Mouse (Mus musculus) liver, adult 2 months (tissue): ENCODE data around the gene Ptprk. TPM values are rescaled to one million over a fixed set of nuclear protein-coding genes. Genes with fewer than 3 reads are reported as not detected.

Source experiments
- DNase-seq: peaks from one replicate; pipeline ENCODE4 v3.0.0-alpha.2; 2011; ENCODE audit warnings: low read depth, low spot score; ENCODE audit errors: extremely low read depth
- H3K27ac ChIP-seq: fragments of 200-500 bp; replicated peaks from 2 replicates; pipeline ENCODE4 v1.5.1; 2012; ENCODE audit warnings: low read depth, mild to moderate bottlenecking, control low read depth, inconsistent platforms, low read length; ENCODE audit not compliant: insufficient read depth
- H3K27me3 ChIP-seq: fragments of 200-500 bp; 2 replicates; pipeline ENCODE4 v1.6.1; 2012; ENCODE audit warnings: mild to moderate bottlenecking, moderate library complexity, low read length, inconsistent platforms; ENCODE audit not compliant: control insufficient read depth, insufficient read depth
- H3K36me3 ChIP-seq: fragments of 200-500 bp; 2 replicates; pipeline ENCODE4 v1.6.1; 2012; ENCODE audit warnings: low read length, inconsistent platforms; ENCODE audit not compliant: control insufficient read depth, insufficient read depth
- H3K4me1 ChIP-seq: fragments of 200-500 bp; 2 replicates; pipeline ENCODE4 v1.6.1; 2011; ENCODE audit warnings: low read length; ENCODE audit not compliant: control insufficient read depth, insufficient read depth
- H3K4me3 ChIP-seq: fragments of 200-500 bp; 2 replicates; pipeline ENCODE4 v1.5.1; 2011; ENCODE audit warnings: low read depth, mild to moderate bottlenecking, control low read depth, low read length, moderate library complexity; ENCODE audit not compliant: insufficient read depth
- H3K79me2 ChIP-seq: fragments of 200-500 bp; 2 replicates; pipeline ENCODE4 v1.6.1; 2012; ENCODE audit warnings: inconsistent platforms, mild to moderate bottlenecking, low read length, moderate library complexity; ENCODE audit not compliant: control insufficient read depth, insufficient read depth
- H3K9ac ChIP-seq: fragments of 200-500 bp; 2 replicates; pipeline ENCODE4 v1.6.1; 2012; ENCODE audit warnings: low read depth, mild to moderate bottlenecking, control low read depth, inconsistent platforms, low read length
- CTCF ChIP-seq: fragments of 200-500 bp; IDR thresholded peaks from 2 replicates; pipeline ENCODE4 v1.5.1; 2011; ENCODE audit warnings: low read depth, low read length, control low read depth
- POLR2A ChIP-seq: fragments of 200-500 bp; IDR thresholded peaks from 2 replicates; pipeline ENCODE4 v1.6.1; 2011; ENCODE audit warnings: low read length, control low read depth; ENCODE audit not compliant: insufficient read depth; ENCODE audit errors: extremely low read depth
- WGBS: fragments of 180-500 bp; shearing (Covaris S2); methylation state at CpG from one replicate; pipeline ENCODE4 v1.1.7; 2018; 5-methylcytosine and 5-hydroxymethylcytosine counted together
- polyA plus RNA-seq: library from polyadenylated mRNA; depleted of rRNA; stranded (reverse); fragments of >200 nt; gene quantifications from 2 replicates; pipeline ENCODE4 v1.2.3, GENCODE M21; 2012
- total RNA-seq: library from RNA; depleted of rRNA; stranded (reverse); fragments of >200 nt; gene quantifications from 2 replicates; pipeline ENCODE4 v1.2.3, GENCODE M21; 2014

The Ptprk gene
- total and polyA plus RNA-seq, 2 experiments: 23.2 to 47.5 TPM

DNA sequence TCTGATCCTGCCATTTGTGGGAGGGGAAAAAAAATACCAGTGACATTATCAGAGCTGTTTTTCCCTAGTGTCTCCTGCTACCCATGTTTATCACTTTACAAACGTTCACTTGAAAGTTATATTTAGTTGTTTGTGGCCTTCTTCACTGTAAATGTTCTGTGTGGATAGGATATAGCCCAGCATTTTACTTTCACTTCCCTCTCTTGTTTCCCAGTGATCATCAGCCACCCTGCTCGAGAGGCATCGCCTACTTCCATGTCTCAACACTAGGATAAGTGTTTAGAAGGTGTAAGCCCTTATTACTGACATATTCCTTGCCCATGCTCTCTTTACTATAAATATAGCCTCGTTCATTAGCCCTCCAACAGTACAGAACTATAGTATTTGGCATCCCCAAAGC lies 466.0 kb downstream of the Ptprk start:
- no peak overlapping the region for H3K9ac ChIP-seq
- no peak overlapping the region for H3K4me3 ChIP-seq
- WGBS: 81% methylated on average over 4 of the region's 4 CpGs
- no peaks in the 10 kb centered on the region for H3K79me2 ChIP-seq
- H3K36me3 ChIP-seq: no peaks in the 10 kb centered on the region
- no peaks in the 10 kb centered on the region for H3K27me3 ChIP-seq
- no peak overlapping the region for H3K27ac ChIP-seq
- no peak for TF ChIP-seq CTCF
- TF ChIP-seq POLR2A: no peak
- no peak for DNase-seq
- H3K4me1 ChIP-seq: no peaks in the 10 kb centered on the region

- 92% methylated on average over 1 of the region's 1 CpGs for WGBS
- DNase-seq: no peak
- TF ChIP-seq POLR2A (no peak), CTCF (no peak)
- Histone ChIP-seq H3K27me3 (no peaks in the 10 kb centered on the region), H3K4me1 (no peaks in the 10 kb centered on the region), H3K79me2 (no peaks in the 10 kb centered on the region), H3K36me3 (no peaks in the 10 kb centered on the region), H3K9ac (no peak overlapping the region), H3K4me3 (no peak overlapping the region), H3K27ac (no peak overlapping the region)
These were observed 468.1 kb downstream of the Ptprk start for GRCm38 (mm10) chr10:28542754-28543153.

- no peaks in the 10 kb centered on the region for H3K27me3 ChIP-seq
- H3K4me1 ChIP-seq: no peaks in the 10 kb centered on the region
- H3K27ac ChIP-seq: no peak overlapping the region
- peaks cover 2% of the 10 kb centered on the region; the same call in 1 of the 2 replicates for H3K36me3 ChIP-seq
- TF ChIP-seq CTCF: no peak
- TF ChIP-seq POLR2A: no peak
- no peaks in the 10 kb centered on the region for H3K79me2 ChIP-seq
- H3K9ac ChIP-seq: no peak overlapping the region
- no peak for DNase-seq
- no peak overlapping the region for H3K4me3 ChIP-seq
- 74% methylated on average over 4 of the region's 4 CpGs for WGBS
These were observed 475.9 kb downstream of the Ptprk start for GRCm38 (mm10) chr10:28550549-28550948.

GRCm38 (mm10) chr10:28552068-28552467 lies 477.4 kb downstream of the Ptprk start:
- Histone ChIP-seq H3K4me1 (peaks cover 2% of the 10 kb centered on the region), H3K9ac (no peak overlapping the region), H3K36me3 (peaks cover 2% of the 10 kb centered on the region; the same call in 1 of the 2 replicates), H3K4me3 (no peak overlapping the region), H3K27me3 (no peaks in the 10 kb centered on the region), H3K27ac (no peak overlapping the region), H3K79me2 (no peaks in the 10 kb centered on the region)
- no peak for DNase-seq
- 92% methylated on average over 2 of the region's 2 CpGs for WGBS
- TF ChIP-seq CTCF (no peak), POLR2A (no peak)

DNA sequence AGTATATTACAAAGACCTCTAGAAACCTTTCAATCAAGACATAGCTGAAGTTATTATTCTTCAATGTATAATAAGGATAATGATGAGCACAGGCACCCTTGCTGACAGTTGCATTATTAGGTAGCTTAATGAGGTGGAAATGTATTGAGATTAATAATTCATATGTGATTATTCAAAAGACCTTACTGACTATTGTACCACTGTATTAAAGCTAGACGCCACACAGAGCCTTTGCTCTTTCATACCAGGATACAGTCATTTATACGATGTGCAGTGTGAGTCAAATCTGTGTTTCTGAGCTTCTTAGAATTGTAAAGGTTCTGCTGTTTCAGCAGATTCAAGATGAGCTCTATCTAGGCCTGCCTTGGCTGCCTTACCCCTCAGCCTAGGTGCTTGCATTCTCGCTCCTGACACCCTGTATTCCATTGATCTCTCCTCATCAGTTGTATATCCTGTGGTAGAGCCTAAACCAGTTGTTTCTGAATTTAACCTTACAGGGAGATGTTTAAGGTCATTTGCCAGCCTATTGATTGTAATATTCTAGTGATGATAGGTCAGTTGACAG lies 489.6 kb downstream of the Ptprk start:
- Histone ChIP-seq H3K27ac (no peak overlapping the region), H3K4me1 (no peaks in the 10 kb centered on the region), H3K79me2 (no peaks in the 10 kb centered on the region), H3K9ac (no peak overlapping the region), H3K27me3 (no peaks in the 10 kb centered on the region), H3K4me3 (no peak overlapping the region), H3K36me3 (peaks cover 7% of the 10 kb centered on the region; the same call in 1 of the 2 replicates)
- DNase-seq: no peak
- TF ChIP-seq CTCF (no peak), POLR2A (no peak)
- 96% methylated on average over 3 of the region's 3 CpGs for WGBS

GRCm38 (mm10) chr10:28566378-28566777 lies 491.8 kb downstream of the Ptprk start:
- WGBS: 88% methylated on average over 4 of the region's 4 CpGs
- no peaks in the 10 kb centered on the region for H3K79me2 ChIP-seq
- H3K9ac ChIP-seq: no peak overlapping the region
- no peaks in the 10 kb centered on the region for H3K27me3 ChIP-seq
- no peak for DNase-seq
- H3K4me3 ChIP-seq: no peak overlapping the region
- no peak overlapping the region for H3K27ac ChIP-seq
- TF ChIP-seq POLR2A (no peak), CTCF (no peak)
- H3K36me3 ChIP-seq: peaks cover 13% of the 10 kb centered on the region; the same call in 1 of the 2 replicates
- no peaks in the 10 kb centered on the region for H3K4me1 ChIP-seq
